Mouse (Mus musculus) thymus, adult 18-20 months (tissue): ENCODE data around the gene Efna3.
A peak's percentile ranks its signal among the peaks of the same experiment; 100 is the strongest.

Experiments used
- DNase-seq, 2 experiments: peaks; one replicate each; pipeline ENCODE4 v3.0.0; 2022; ENCODE audit warnings: mixed read lengths in 2 of 2

Gene Efna3

GRCm38 (mm10) chr3:89282291-89282643 is 40.5 kb downstream of the Efna3 start:
- no peak for DNase-seq

GRCm38 (mm10) chr3:89281579-89282290 is 41.0 kb downstream of the Efna3 start:
- DNase-seq: peak; percentile 56 to 60

GRCm38 (mm10) chr3:89280606-89281511 is 41.9 kb downstream of the Efna3 start, which contains the start of gene Efna1:
Gene Efna1 (minus strand): TSS chr3:89281142.
- no peak for DNase-seq

- DNase-seq: no peak
Observed at GRCm38 (mm10) chr3:89280050-89280605, 42.6 kb downstream of the Efna3 start.

- DNase-seq: no peak
Observed at GRCm38 (mm10) chr3:89279153-89279890, 43.4 kb downstream of the Efna3 start.

GRCm38 (mm10) chr3:89278643-89279042 is 44.1 kb downstream of the Efna3 start:
- no peak for DNase-seq

GRCm38 (mm10) chr3:89278107-89278506 is 44.7 kb downstream of the Efna3 start:
- DNase-seq: no peak

- DNase-seq: no peak
Observed at GRCm38 (mm10) chr3:89277281-89278021, 45.3 kb downstream of the Efna3 start.

GRCm38 (mm10) chr3:89276061-89276460 is 46.7 kb downstream of the Efna3 start:
- no peak for DNase-seq

- no peak for DNase-seq
Observed at GRCm38 (mm10) chr3:89271760-89272159, 51.0 kb downstream of the Efna3 start.

GRCm38 (mm10) chr3:89270891-89271290 is 51.9 kb downstream of the Efna3 start:
- DNase-seq: no peak

- DNase-seq: peak; percentile 72 to 74
Observed at GRCm38 (mm10) chr3:89270051-89270755, 52.6 kb downstream of the Efna3 start, which contains the start of gene Slc50a1. Gene Slc50a1 (minus strand): TSS chr3:89270570.

- no peak for DNase-seq
Observed at GRCm38 (mm10) chr3:89268916-89269315, 53.8 kb downstream of the Efna3 start.

- DNase-seq: peak; percentile 67 to 77
Observed at GRCm38 (mm10) chr3:89266439-89266893, 56.3 kb downstream of the Efna3 start.
